Mouse (Mus musculus) forebrain, embryonic 11.5 days (tissue): ENCODE measurements around the gene Chrm1. TPM values are rescaled to one million over a fixed set of nuclear protein-coding genes. Genes with fewer than 3 reads are reported as not detected.
A peak's percentile ranks its signal among the peaks of the same experiment; 100 is the strongest.

Experiments
- ATAC-seq: fragments of 200-750 bp; cut with Nextera tagmentation; replicated peaks from 2 replicates; pipeline ENCODE4 v1.8.0; 2017; ENCODE audit warnings: moderate TSS enrichment; ENCODE audit not compliant: low FRiP score
- DNase-seq: peaks from one replicate; pipeline ENCODE4 v3.0.0-alpha.2; 2017; ENCODE audit warnings: low spot score
- H3K27ac ChIP-seq: fragments of 300-500 bp; sonication (generic); 2 replicates; pipeline ENCODE4 v1.5.1; 2014; ENCODE audit warnings: low read depth, low read length
- H3K27me3 ChIP-seq: fragments of 300-500 bp; sonication (generic); 2 replicates; pipeline ENCODE4 v1.6.1; 2014; ENCODE audit warnings: mild to moderate bottlenecking, low read length, mixed read lengths; ENCODE audit not compliant: control insufficient read depth, insufficient read depth
- H3K36me3 ChIP-seq: fragments of 300-500 bp; sonication (generic); 2 replicates; pipeline ENCODE4 v1.6.1; 2014; ENCODE audit warnings: mild to moderate bottlenecking, low read length, moderate library complexity, mixed read lengths; ENCODE audit not compliant: control insufficient read depth, insufficient read depth
- H3K4me1 ChIP-seq: fragments of 300-500 bp; sonication (generic); replicated peaks from 2 replicates; pipeline ENCODE4 v1.6.1; 2014; ENCODE audit warnings: low read length, mixed read lengths; ENCODE audit not compliant: control insufficient read depth, insufficient read depth
- H3K4me2 ChIP-seq: fragments of 300-500 bp; sonication (generic); 2 replicates; pipeline ENCODE4 v1.6.1; 2014; ENCODE audit warnings: low read depth, mild to moderate bottlenecking, low read length, moderate library complexity, mixed read lengths; ENCODE audit not compliant: severe bottlenecking
- H3K4me3 ChIP-seq: fragments of 300-500 bp; sonication (generic); 2 replicates; pipeline ENCODE4 v1.5.1; 2014; ENCODE audit warnings: low read depth, low read length
- H3K9ac ChIP-seq: fragments of 300-500 bp; sonication (generic); 2 replicates; pipeline ENCODE4 v1.6.1; 2014; ENCODE audit warnings: low read length
- H3K9me3 ChIP-seq: fragments of 300-500 bp; sonication (generic); 2 replicates; pipeline ENCODE4 v1.6.1; 2016; ENCODE audit warnings: low read length, mixed read lengths; ENCODE audit not compliant: control insufficient read depth
- WGBS: fragments of 180-500 bp; shearing (Covaris S2); extraction: QIAGEN DNeasy Blood & Tissue Kit; methylation state at CpG from one replicate; pipeline ENCODE4 v1.1.7; 2014; 5-methylcytosine and 5-hydroxymethylcytosine counted together
- polyA plus RNA-seq: library from polyadenylated mRNA; unstranded; fragments of >200 nt; fragmentation: Nextera tagmentation; extraction: Ambion mirVana; gene quantifications from 2 replicates; pipeline ENCODE4 v1.2.1, GENCODE M21; 2014

Gene Chrm1
- polyA plus RNA-seq, 1 experiment from 2014 or later = 0.13 TPM

GRCm38 (mm10) chr19:8711949-8712869, 48.6 kb downstream of the Chrm1 start:
- WGBS = 71% methylated on average over 10 of the region's 10 CpGs
- H3K9ac ChIP-seq = peak overlapping the region; percentile 94
- peaks cover 18% of the 10 kb centered on the region for H3K36me3 ChIP-seq
- DNase-seq (no peak), ATAC-seq (no peak)
- peaks cover 2% of the 10 kb centered on the region; the same call in 1 of the 2 replicates for H3K4me1 ChIP-seq
- H3K27ac ChIP-seq = peak overlapping the region; percentile 62; the same call in 1 of the 2 replicates
- peak overlapping the region; percentile 89 for H3K4me3 ChIP-seq
- H3K27me3 ChIP-seq = no peaks in the 10 kb centered on the region
- H3K9me3 ChIP-seq = no peaks in the 10 kb centered on the region
- peak overlapping the region; percentile 59 for H3K4me2 ChIP-seq

- Histone ChIP-seq H3K9me3 (no peaks in the 10 kb centered on the region), H3K4me1 (peaks cover 2% of the 10 kb centered on the region; the same call in 1 of the 2 replicates), H3K27me3 (no peaks in the 10 kb centered on the region), H3K36me3 (peaks cover 16% of the 10 kb centered on the region), H3K9ac (peak overlapping the region; percentile 94), H3K27ac (peak overlapping the region; percentile 62), H3K4me3 (peak overlapping the region; percentile 89), H3K4me2 (peak overlapping the region; percentile 59)
- under 1% methylated on average over 13 of the region's 13 CpGs for WGBS
- ATAC-seq = peak; percentile 80
- peak; percentile 88 for DNase-seq
Observed at GRCm38 (mm10) chr19:8712870-8713305, 49.3 kb downstream of the Chrm1 start.

DNA sequence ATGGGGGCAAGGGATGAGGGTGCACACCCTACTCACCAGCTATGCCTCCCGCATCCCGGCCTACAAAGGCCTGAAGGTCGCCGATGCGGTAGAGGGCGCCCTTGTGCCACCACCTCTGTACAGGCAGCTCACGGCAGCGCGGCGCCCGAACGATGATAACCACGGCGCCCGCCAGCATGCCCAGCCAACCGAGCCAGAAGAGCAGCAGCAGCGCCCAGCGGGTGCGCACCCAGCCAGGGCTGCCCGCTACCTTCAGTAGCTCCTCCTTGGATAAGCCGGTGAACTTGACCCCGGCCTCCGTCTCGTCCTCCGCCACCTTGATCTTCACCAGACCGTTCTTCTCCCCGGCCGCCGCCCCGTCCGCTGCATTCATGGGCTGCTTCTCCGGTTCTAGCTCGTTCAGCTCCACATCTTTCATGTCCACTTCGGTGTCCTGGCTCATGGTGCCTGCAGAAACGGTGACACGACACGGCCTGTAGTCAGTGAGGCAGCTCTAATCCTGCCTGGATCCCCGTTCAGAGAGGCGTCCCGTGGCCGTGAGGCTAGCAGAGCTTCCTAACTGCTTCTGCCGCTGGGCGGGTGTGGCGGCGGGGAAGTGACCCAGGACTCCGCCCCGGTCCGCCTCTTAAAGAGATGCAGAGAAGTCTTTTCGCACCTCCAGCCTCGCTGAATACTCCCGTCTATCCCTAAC, 49.9 kb downstream of the Chrm1 start:
- Histone ChIP-seq H3K4me2 (peak overlapping the region; percentile 59), H3K9ac (peak overlapping the region; percentile 94), H3K4me3 (peak overlapping the region; percentile 89), H3K27me3 (no peaks in the 10 kb centered on the region), H3K9me3 (no peaks in the 10 kb centered on the region), H3K36me3 (peaks cover 10% of the 10 kb centered on the region), H3K27ac (peak overlapping the region; percentile 62), H3K4me1 (peaks cover 2% of the 10 kb centered on the region; the same call in 1 of the 2 replicates)
- peak; percentile 96 for DNase-seq
- under 1% methylated on average over 51 of the region's 51 CpGs for WGBS
- peak; percentile 95 for ATAC-seq

GRCm38 (mm10) chr19:8713997-8714652, 50.5 kb downstream of the Chrm1 start:
- Histone ChIP-seq H3K36me3 (peaks cover 5% of the 10 kb centered on the region), H3K4me2 (peak overlapping the region; percentile 59), H3K27me3 (no peaks in the 10 kb centered on the region), H3K4me3 (peak overlapping the region; percentile 89), H3K9me3 (no peaks in the 10 kb centered on the region), H3K9ac (peak overlapping the region; percentile 94), H3K4me1 (peaks cover 2% of the 10 kb centered on the region; the same call in 1 of the 2 replicates), H3K27ac (peak overlapping the region; percentile 62)
- WGBS = 7% methylated on average over 13 of the region's 13 CpGs
- ATAC-seq = peak; percentile 14
- no peak for DNase-seq

DNA sequence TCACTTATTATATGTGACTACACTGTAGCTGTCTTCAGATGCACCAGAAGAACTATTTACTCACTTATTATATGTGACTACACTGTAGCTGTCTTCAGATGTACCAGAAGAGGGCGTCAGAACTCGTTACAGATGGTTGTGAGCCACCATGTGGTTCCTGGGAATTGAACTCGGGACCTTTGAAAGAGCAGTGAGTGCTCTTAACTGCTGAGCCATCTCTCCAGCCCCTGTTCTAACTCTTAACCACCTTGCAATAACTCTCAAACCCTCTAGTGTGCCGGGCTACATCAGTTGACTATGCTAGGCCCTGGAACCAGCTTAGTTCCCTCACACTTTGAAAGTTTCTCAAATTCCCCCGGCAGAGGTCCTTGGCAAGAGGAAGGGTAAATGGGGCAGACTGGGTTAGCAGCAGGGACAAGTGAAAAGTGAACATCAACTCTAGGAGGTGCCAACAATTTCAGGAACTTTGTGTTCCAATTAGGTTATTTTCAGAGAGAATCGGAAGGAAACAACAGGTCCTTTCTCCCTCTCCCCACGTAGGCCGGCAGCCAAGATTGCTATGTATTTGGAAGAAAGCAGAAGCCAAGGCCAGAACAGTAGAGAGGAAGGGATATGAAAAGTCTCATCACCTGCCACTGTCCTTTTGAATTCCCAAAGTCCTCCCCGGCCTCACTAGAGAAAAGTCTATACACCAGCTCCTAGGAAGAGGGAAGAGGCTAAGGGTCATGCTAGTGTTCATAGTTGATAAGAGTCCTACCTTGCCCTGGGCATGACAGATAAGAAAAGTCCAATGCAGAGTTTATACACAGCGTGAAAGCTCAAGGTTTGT, 51.3 kb downstream of the Chrm1 start:
- Histone ChIP-seq H3K9me3 (no peaks in the 10 kb centered on the region), H3K36me3 (no peaks in the 10 kb centered on the region; the same call in 1 of the 2 replicates), H3K4me3 (no peak overlapping the region), H3K9ac (no peak overlapping the region), H3K27ac (no peak overlapping the region), H3K27me3 (no peaks in the 10 kb centered on the region), H3K4me2 (no peak overlapping the region), H3K4me1 (peaks cover 2% of the 10 kb centered on the region; the same call in 1 of the 2 replicates)
- DNase-seq (no peak), ATAC-seq (no peak)
- 77% methylated on average over 10 of the region's 10 CpGs for WGBS

GRCm38 (mm10) chr19:8715868-8716766, 52.5 kb downstream of the Chrm1 start:
- no peak overlapping the region for H3K9ac ChIP-seq
- H3K4me3 ChIP-seq = no peak overlapping the region
- no peak overlapping the region for H3K27ac ChIP-seq
- 67% methylated on average over 10 of the region's 10 CpGs for WGBS
- H3K36me3 ChIP-seq = no peaks in the 10 kb centered on the region
- peaks cover 2% of the 10 kb centered on the region; the same call in 1 of the 2 replicates for H3K4me1 ChIP-seq
- H3K4me2 ChIP-seq = no peak overlapping the region
- DNase-seq = no peak
- ATAC-seq = no peak
- no peaks in the 10 kb centered on the region for H3K27me3 ChIP-seq
- no peaks in the 10 kb centered on the region for H3K9me3 ChIP-seq

DNA sequence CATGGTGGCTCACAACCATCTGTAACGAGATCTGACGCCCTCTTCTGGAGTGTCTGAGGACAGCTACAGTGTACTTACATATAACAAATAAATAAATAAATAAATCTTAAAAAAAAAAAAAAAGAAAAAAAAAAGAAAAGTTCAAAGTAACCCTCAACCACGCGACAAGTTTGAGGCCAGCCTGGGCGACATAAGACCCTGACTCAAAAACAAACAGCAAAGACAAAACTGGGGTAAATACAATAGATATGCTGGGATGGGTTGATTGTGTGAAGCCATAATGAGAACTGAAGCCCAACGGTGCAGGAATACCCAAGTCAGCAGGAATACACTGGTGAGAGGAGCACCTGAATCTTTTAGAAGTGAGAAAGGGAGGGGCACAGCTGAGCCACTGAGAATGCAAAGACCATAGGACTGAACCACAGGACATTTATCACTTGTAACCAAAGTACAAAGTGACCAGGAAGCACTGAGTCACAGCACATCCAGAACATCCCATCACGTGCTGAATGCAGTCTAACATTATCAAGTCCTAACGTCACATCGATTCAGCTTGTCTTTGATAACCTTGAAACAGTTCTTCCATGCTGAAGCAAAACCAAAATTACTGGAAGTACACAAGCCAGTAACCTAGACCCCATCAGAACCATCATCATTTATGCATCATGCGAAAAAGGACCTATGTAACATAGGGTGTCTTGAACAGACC, 53.3 kb downstream of the Chrm1 start:
- ATAC-seq = no peak
- Histone ChIP-seq H3K4me1 (peaks cover 3% of the 10 kb centered on the region; the same call in 1 of the 2 replicates), H3K9ac (no peak overlapping the region), H3K27ac (no peak overlapping the region), H3K4me3 (no peak overlapping the region), H3K36me3 (no peaks in the 10 kb centered on the region), H3K27me3 (no peaks in the 10 kb centered on the region), H3K4me2 (no peak overlapping the region), H3K9me3 (no peaks in the 10 kb centered on the region)
- DNase-seq = no peak
- 76% methylated on average over 8 of the region's 10 CpGs for WGBS
